Mouse (Mus musculus) spleen, postnatal 10 days (tissue): ENCODE results near the gene Gm5169.
"Not testable (repeated sequence)": the region's sequence is repeated elsewhere in the genome, so short reads cannot be mapped to it uniquely, and the experiment has no call there.

Source experiments
- DNase-seq, 2 experiments: peaks; one replicate each; pipeline ENCODE4 v3.0.0; 2021 to 2022; ENCODE audit warnings: low spot score in 2 of 2

Gene Gm5169

DNA sequence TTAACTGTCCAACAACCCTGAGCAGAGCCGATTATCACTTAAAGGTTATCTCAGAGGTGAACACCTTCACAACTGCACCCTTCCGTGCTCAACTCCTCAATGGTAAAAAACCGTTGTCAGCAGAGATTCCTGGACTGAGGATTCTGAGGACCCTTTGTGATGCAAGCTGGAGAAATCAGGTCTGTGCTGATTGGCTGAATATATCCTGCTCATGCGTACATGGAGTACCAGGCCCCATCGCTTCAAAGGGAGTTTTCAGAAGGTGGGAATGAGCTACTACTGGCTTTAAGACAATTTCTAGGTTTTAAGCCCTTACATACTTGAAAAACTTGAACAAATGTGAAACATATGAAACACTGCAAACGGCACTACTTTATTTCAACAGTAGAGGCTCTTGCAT lies at the start of gene Gm5169:
Gm5169 (minus strand) TSS at position 101 of the 400 bp plus-strand sequence.
- DNase-seq = not testable (repeated sequence)

DNA sequence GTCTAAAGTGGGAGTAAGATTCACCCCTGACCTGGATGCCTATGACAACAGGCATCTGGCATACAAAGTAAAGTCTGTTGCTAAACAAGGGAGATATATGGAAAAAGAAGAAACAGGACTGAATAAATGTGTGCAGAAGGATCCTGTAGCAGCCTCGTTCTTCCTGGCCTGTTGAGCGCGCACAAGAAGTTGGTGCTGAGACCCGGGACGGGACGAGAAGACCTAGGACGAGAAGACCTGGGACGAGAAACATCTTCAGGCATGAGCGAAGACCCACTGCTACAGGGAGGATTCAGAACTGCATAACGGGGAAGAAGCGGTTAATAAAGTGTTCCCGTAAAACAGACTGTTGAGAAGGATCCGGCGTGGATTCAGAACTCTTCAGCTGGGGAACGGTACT lies 46.2 kb upstream of the Gm5169 start:
- DNase-seq = not testable (repeated sequence)
